29 mouse cellular contexts compared by ENCODE assay signal in the genomic region with DNA sequence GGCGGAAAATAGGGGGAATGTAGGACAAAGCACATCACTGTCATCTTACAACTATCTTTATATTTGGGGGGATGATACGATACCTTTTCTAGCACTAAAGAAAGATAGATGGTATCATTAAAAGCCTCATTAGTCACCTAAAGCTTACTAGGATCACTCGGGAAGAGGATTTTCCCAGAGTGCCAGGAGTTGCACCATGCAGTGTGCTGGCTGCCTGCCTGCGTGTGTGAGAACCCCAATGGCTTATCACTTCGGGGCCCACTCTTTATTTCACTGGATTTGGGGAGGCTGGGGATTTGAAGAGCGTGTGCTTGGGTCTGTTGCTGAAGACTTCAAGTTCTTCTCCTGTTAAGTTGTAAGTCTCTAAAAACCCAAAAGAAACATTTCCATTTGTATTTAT.
DNase-seq lines count a peak whose midpoint lies in the region; ATAC-seq and TF ChIP-seq lines count a peak whose summit lies in the region.
"Had no signal": no experiment of that assay in that cellular context is flagged by ENCODE, and none has a peak within 500 bp of the region (broad histone marks: within the 10 kb centered on the region; RNA-seq: fewer than 3 reads in every experiment).

No protein-coding gene starts in this region.

- ATAC-seq in intestine, embryonic 14.5 days (replicated peaks; ENCODE audit: low FRiP score, low TSS enrichment, low read depth) = no peak
- no peak for ATAC-seq in intestine, postnatal 0 days
- ATAC-seq in stomach, embryonic 14.5 days (ENCODE audit: insufficient number of reproducible peaks, insufficient read depth, low FRiP score, low read depth) = no peak
- ATAC-seq in stomach, postnatal 0 days (ENCODE audit: low FRiP score, low TSS enrichment) = no peak
- no peak for ATAC-seq in stomach, embryonic 15.5 days (ENCODE audit: insufficient read depth, low FRiP score, low read depth)
- ATAC-seq: forebrain, embryonic 13.5 days; forebrain, embryonic 16.5 days; hindbrain, embryonic 16.5 days; Patski had no signal

- peak overlapping the region; percentile 75; the same call in 1 of the 2 replicates for H3K27ac ChIP-seq in intestine, embryonic 14.5 days (ENCODE audit: low read depth)
- H3K27ac ChIP-seq in intestine, postnatal 0 days (ENCODE audit: low read depth, low read length) = no peak overlapping the region
- peak overlapping the region; percentile 80 for H3K27ac ChIP-seq in stomach, embryonic 14.5 days (ENCODE audit: low read length)
- no peak overlapping the region for H3K27ac ChIP-seq in stomach, postnatal 0 days (replicated peaks)
- peak overlapping the region; percentile 37; the same call in 1 of the 2 replicates for H3K27ac ChIP-seq in stomach, embryonic 15.5 days
- H3K27ac ChIP-seq: forebrain, embryonic 10.5 days; forebrain, embryonic 13.5 days; heart, adult 2 months; heart, embryonic 10.5 days; heart, embryonic 13.5 days; hindbrain, embryonic 13.5 days had no signal

- no peaks in the 10 kb centered on the region for H3K9me3 ChIP-seq in intestine, embryonic 14.5 days (ENCODE audit: control insufficient read depth, low read length)
- H3K9me3 ChIP-seq in intestine, postnatal 0 days (ENCODE audit: control insufficient read depth) = no peaks in the 10 kb centered on the region
- H3K9me3 ChIP-seq in stomach, embryonic 14.5 days (ENCODE audit: control insufficient read depth, low read depth, low read length) = no peaks in the 10 kb centered on the region
- H3K9me3 ChIP-seq in stomach, postnatal 0 days (ENCODE audit: control insufficient read depth, low read length) = no peaks in the 10 kb centered on the region
- H3K9me3 ChIP-seq in stomach, embryonic 15.5 days = no peaks in the 10 kb centered on the region
- H3K9me3 ChIP-seq: forebrain, embryonic 10.5 days; forebrain, embryonic 13.5 days; G1E; heart, embryonic 10.5 days; heart, embryonic 13.5 days; hindbrain, embryonic 13.5 days had no signal

- no peaks in the 10 kb centered on the region for H3K4me1 ChIP-seq in intestine, embryonic 14.5 days (replicated peaks; ENCODE audit: control insufficient read depth, insufficient read depth, low read length)
- H3K4me1 ChIP-seq in intestine, postnatal 0 days (replicated peaks; ENCODE audit: control insufficient read depth, insufficient read depth, low read length) = no peaks in the 10 kb centered on the region
- peaks cover 4% of the 10 kb centered on the region; the same call in 1 of the 2 replicates for H3K4me1 ChIP-seq in stomach, embryonic 14.5 days (ENCODE audit: control insufficient read depth, insufficient read depth, low read length)
- no peaks in the 10 kb centered on the region for H3K4me1 ChIP-seq in stomach, postnatal 0 days (replicated peaks; ENCODE audit: control insufficient read depth, insufficient read depth)
- H3K4me1 ChIP-seq in stomach, embryonic 15.5 days = no peaks in the 10 kb centered on the region
- H3K4me1 ChIP-seq: heart, embryonic 10.5 days; heart, embryonic 13.5 days had no signal

- no peak overlapping the region for H3K4me2 ChIP-seq in intestine, embryonic 14.5 days (ENCODE audit: low read length)
- H3K4me2 ChIP-seq in intestine, postnatal 0 days (replicated peaks; ENCODE audit: low read depth) = no peak overlapping the region
- no peak overlapping the region for H3K4me2 ChIP-seq in stomach, embryonic 14.5 days (replicated peaks; ENCODE audit: low read depth, low read length)
- no peak overlapping the region for H3K4me2 ChIP-seq in stomach, postnatal 0 days (replicated peaks; ENCODE audit: low read depth)
- H3K4me2 ChIP-seq in stomach, embryonic 15.5 days = no peak overlapping the region
- H3K4me2 ChIP-seq: forebrain, embryonic 13.5 days; heart, embryonic 13.5 days; hindbrain, embryonic 13.5 days had no signal

- H3K36me3 ChIP-seq in intestine, embryonic 14.5 days (ENCODE audit: control insufficient read depth, insufficient read depth, low read length) = peaks cover 38% of the 10 kb centered on the region
- H3K36me3 ChIP-seq in intestine, postnatal 0 days (ENCODE audit: control insufficient read depth, insufficient read depth) = peaks cover 28% of the 10 kb centered on the region
- 0 out of 2 replicates have a peak, but pooled peaks cover 2% of the 10 kb centered on the region for H3K36me3 ChIP-seq in stomach, embryonic 14.5 days (ENCODE audit: control insufficient read depth, insufficient read depth, low read length)
- H3K36me3 ChIP-seq in stomach, postnatal 0 days (ENCODE audit: control insufficient read depth, insufficient read depth, low read length) = no peaks in the 10 kb centered on the region
- no peaks in the 10 kb centered on the region for H3K36me3 ChIP-seq in stomach, embryonic 15.5 days

- H3K9ac ChIP-seq in intestine, embryonic 14.5 days (ENCODE audit: low read length) = no peak overlapping the region
- no peak overlapping the region for H3K9ac ChIP-seq in intestine, postnatal 0 days (ENCODE audit: low read depth, low read length)
- H3K9ac ChIP-seq in stomach, embryonic 14.5 days (replicated peaks; ENCODE audit: low read depth, low read length) = no peak overlapping the region
- no peak overlapping the region for H3K9ac ChIP-seq in stomach, postnatal 0 days (ENCODE audit: low read length)
- no peak overlapping the region for H3K9ac ChIP-seq in stomach, embryonic 15.5 days
- H3K9ac ChIP-seq: forebrain, embryonic 13.5 days; heart, embryonic 13.5 days; hindbrain, embryonic 13.5 days had no signal

- DNase-seq in intestine, embryonic 14.5 days (ENCODE audit: low spot score) = no peak
- DNase-seq in stomach, postnatal 0 days (ENCODE audit: low spot score) = no peak
- no peak for DNase-seq in layer of hippocampus, adult 8-10 months (ENCODE audit: low spot score in 2 of 2)
- no peak for DNase-seq in cerebellum, postnatal 4 days (ENCODE audit: low spot score in 2 of 2)
- DNase-seq: adrenal gland, postnatal 10 days; adrenal gland, postnatal 36 days; B cell, adult 2 months; cerebellum, adult 11 months; cerebellum, adult 2 months; cerebellum, adult 9-11 months; cerebellum, postnatal 36 days; gastrocnemius, postnatal 10 days; gastrocnemius, postnatal 36 days; heart, adult 2 months; heart, postnatal 14 days; heart, postnatal 4 days had no signal

- no peak for TF ChIP-seq CTCF in intestine, postnatal 0 days (IDR thresholded peaks at IDR 0.05; ENCODE audit: low read depth)
- no peak for TF ChIP-seq CTCF in stomach, postnatal 0 days (IDR thresholded peaks at IDR 0.05; ENCODE audit: low read depth)

- TF ChIP-seq EP300 in stomach, postnatal 0 days (optimal IDR thresholded peaks at IDR 0.05) = no peak

- no peak overlapping the region for H3K4me3 ChIP-seq in intestine, embryonic 14.5 days (ENCODE audit: low read depth, low read length)
- no peak overlapping the region for H3K4me3 ChIP-seq in intestine, postnatal 0 days (ENCODE audit: low read depth, low read length)
- H3K4me3 ChIP-seq in stomach, embryonic 14.5 days (ENCODE audit: low read depth, low read length) = no peak overlapping the region
- no peak overlapping the region for H3K4me3 ChIP-seq in stomach, postnatal 0 days (ENCODE audit: low read depth, low read length)
- H3K4me3 ChIP-seq in stomach, embryonic 15.5 days (replicated peaks) = no peak overlapping the region
- H3K4me3 ChIP-seq: forebrain, embryonic 10.5 days; forebrain, embryonic 13.5 days; heart, adult 2 months; heart, embryonic 10.5 days; heart, embryonic 13.5 days; hindbrain, embryonic 13.5 days had no signal

- WGBS in intestine, embryonic 14.5 days = 61% methylated on average over 6 of the region's 6 CpGs
- WGBS in intestine, postnatal 0 days = 73% methylated on average over 6 of the region's 6 CpGs
- 59% methylated on average over 6 of the region's 6 CpGs for WGBS in stomach, embryonic 14.5 days
- 59% methylated on average over 6 of the region's 6 CpGs for WGBS in stomach, postnatal 0 days
- 65% methylated on average over 6 of the region's 6 CpGs for WGBS in stomach, embryonic 15.5 days

- no peaks in the 10 kb centered on the region for H3K27me3 ChIP-seq in intestine, embryonic 14.5 days (replicated peaks; ENCODE audit: control insufficient read depth, insufficient read depth, low read length)
- H3K27me3 ChIP-seq in intestine, postnatal 0 days (replicated peaks; ENCODE audit: control insufficient read depth, insufficient read depth, low read length) = no peaks in the 10 kb centered on the region
- H3K27me3 ChIP-seq in stomach, embryonic 14.5 days (ENCODE audit: control insufficient read depth, insufficient read depth, low read length) = no peaks in the 10 kb centered on the region
- no peaks in the 10 kb centered on the region for H3K27me3 ChIP-seq in stomach, postnatal 0 days (ENCODE audit: control insufficient read depth, insufficient read depth, low read length)
- H3K27me3 ChIP-seq in stomach, embryonic 15.5 days (replicated peaks) = no peaks in the 10 kb centered on the region
- H3K27me3 ChIP-seq: CH12.LX; forebrain, embryonic 13.5 days; heart, embryonic 13.5 days; hindbrain, embryonic 13.5 days; Patski had no signal

Comparison
In these comparisons a context has a peak if more than half of its experiments do, and no peak if none do; other contexts are left out.
1. H3K27ac ChIP-seq: peak in intestine, embryonic 14.5 days (single experiment), stomach, embryonic 14.5 days (single experiment) and stomach, embryonic 15.5 days (single experiment); none in intestine, postnatal 0 days (single experiment) and stomach, postnatal 0 days (single experiment).